Mouse (Mus musculus): Measurements from ENCODE around the gene Pllp. TPM values are rescaled to one million over a fixed set of nuclear protein-coding genes. Genes with fewer than 3 reads are reported as not detected.

Pllp gene
- 2.8 and 3.1 TPM in 2 replicates for polyA plus RNA-seq (2015; fragmentation: Nextera tagmentation; extraction: Ambion mirVana)

DNA sequence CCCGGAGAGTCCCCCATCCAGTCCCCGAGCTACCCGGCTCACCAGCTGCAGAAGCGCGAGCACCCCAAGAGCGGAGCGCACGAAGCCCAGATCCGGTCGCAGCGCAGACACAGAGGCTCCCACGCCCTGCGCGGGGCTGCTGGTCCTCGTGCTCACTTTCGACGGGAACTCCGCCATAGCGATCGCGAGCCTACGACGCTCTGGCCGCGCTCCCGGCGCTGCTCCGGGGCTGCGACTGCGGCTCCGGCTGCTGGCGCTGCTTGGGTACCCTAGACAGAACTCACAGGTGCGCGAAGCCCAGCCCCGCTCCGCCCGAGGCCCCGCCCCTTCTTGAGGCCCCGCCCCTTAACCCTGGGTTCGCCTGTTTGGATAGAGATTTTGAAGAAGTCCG, at the start of gene Pllp:
Gene Pllp (minus strand): TSS at position 285 of the 391 bp plus-strand sequence.

DNA sequence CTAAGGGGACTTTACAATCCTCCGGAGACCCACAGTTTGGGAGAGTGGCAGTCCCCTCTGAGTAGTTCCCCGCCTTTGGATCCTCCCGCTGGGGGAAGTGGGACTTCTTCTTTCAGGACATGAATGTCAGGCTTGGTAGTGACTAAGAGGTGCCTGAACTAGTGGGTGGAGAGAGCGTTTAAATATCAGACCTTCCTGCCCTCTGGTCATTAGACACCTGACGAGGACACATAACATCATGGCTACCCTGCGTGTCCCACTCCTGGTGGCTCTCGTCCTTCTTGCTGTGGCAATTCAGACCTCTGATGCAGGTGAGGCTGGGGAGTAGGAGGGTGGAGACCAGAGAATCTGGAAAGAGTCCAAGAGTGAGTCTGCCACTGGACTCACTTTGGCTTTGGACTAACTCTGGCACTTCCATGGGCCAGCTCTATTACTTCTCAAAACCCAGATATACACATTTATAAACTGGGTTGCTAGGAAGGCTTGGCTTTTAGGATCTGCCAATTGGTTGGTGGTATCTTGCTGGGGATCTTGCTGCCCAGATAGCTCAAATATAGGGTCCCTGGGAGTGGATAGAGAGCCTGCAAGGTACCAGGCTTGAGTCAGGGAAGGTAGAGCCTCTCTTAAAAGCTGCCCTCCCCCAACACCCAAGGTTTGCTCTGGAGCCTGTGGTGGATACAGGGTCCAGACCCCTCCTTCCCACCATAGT, 49.6 kb upstream of the Pllp start, which contains the start of gene Ccl22:
Gene Ccl22 (plus strand): TSS at position 115 of the 709 bp plus-strand sequence.

GRCm38 (mm10) chr8:94666456-94667308, 29.4 kb downstream of the Pllp start, which contains the start of gene Arl2bp:
TSS of gene Arl2bp (plus strand) at chr8:94666600.

Other genes with a start within 250 kb of the Pllp start
- gene Cpne2, start 163.3 kb downstream of the Pllp start, polyA plus RNA-seq (2015; fragmentation: Nextera tagmentation; extraction: Ambion mirVana): 11.8 and 12.9 TPM in 2 replicates
- 15.9 and 17.0 TPM in 2 replicates for gene Rspry1, start 94.3 kb downstream of the Pllp start, polyA plus RNA-seq (2015; fragmentation: Nextera tagmentation; extraction: Ambion mirVana)
- gene Fam192a, start 94.3 kb downstream of the Pllp start, polyA plus RNA-seq (2015; fragmentation: Nextera tagmentation; extraction: Ambion mirVana): 27.3 and 35.0 TPM in 2 replicates
- gene Arl2bp, start 29.7 kb downstream of the Pllp start, polyA plus RNA-seq (2015; fragmentation: Nextera tagmentation; extraction: Ambion mirVana): 93.3 and 94.7 TPM in 2 replicates
- gene Ccl22, start 49.3 kb upstream of the Pllp start, polyA plus RNA-seq (2015; fragmentation: Nextera tagmentation; extraction: Ambion mirVana): 0.07 TPM in 1 of 2 replicates, not detected in the other
- 1.5 and 1.9 TPM in 2 replicates for gene Cx3cl1, start 75.7 kb upstream of the Pllp start, polyA plus RNA-seq (2015; fragmentation: Nextera tagmentation; extraction: Ambion mirVana)
- gene Ccl17, start 114.2 kb upstream of the Pllp start, polyA plus RNA-seq (2015; fragmentation: Nextera tagmentation; extraction: Ambion mirVana): not detected in 2 replicates
- gene Coq9, start 142.0 kb upstream of the Pllp start, polyA plus RNA-seq (2015; fragmentation: Nextera tagmentation; extraction: Ambion mirVana): 250 and 264 TPM in 2 replicates
- 45.3 and 46.2 TPM in 2 replicates for gene Ciapin1, start 142.1 kb upstream of the Pllp start, polyA plus RNA-seq (2015; fragmentation: Nextera tagmentation; extraction: Ambion mirVana)
- gene Polr2c, start 161.2 kb upstream of the Pllp start, polyA plus RNA-seq (2015; fragmentation: Nextera tagmentation; extraction: Ambion mirVana): 85.7 and 93.4 TPM in 2 replicates
- 9.0 and 9.3 TPM in 2 replicates for gene Dok4, start 180.1 kb upstream of the Pllp start, polyA plus RNA-seq (2015; fragmentation: Nextera tagmentation; extraction: Ambion mirVana)
- gene Ccdc102a, start 221.8 kb upstream of the Pllp start, polyA plus RNA-seq (2015; fragmentation: Nextera tagmentation; extraction: Ambion mirVana): 16.3 and 18.5 TPM in 2 replicates
- 0.16 and 0.17 TPM in 2 replicates for gene Adgrg5, start 227.4 kb upstream of the Pllp start, polyA plus RNA-seq (2015; fragmentation: Nextera tagmentation; extraction: Ambion mirVana)